Mouse (Mus musculus) liver, embryonic 14.5 days (tissue): ENCODE data around the gene Slc25a21.

Experiments
- CTCF ChIP-seq: IDR thresholded peaks from 2 replicates; pipeline ENCODE4 v1.5.1; 2016; ENCODE audit warnings: antibody characterized with exemption, low read depth, control low read depth
- EP300 ChIP-seq: IDR thresholded peaks from 2 replicates; pipeline ENCODE4 v1.6.1; 2016; ENCODE audit warnings: antibody characterized with exemption, low read depth

DNA sequence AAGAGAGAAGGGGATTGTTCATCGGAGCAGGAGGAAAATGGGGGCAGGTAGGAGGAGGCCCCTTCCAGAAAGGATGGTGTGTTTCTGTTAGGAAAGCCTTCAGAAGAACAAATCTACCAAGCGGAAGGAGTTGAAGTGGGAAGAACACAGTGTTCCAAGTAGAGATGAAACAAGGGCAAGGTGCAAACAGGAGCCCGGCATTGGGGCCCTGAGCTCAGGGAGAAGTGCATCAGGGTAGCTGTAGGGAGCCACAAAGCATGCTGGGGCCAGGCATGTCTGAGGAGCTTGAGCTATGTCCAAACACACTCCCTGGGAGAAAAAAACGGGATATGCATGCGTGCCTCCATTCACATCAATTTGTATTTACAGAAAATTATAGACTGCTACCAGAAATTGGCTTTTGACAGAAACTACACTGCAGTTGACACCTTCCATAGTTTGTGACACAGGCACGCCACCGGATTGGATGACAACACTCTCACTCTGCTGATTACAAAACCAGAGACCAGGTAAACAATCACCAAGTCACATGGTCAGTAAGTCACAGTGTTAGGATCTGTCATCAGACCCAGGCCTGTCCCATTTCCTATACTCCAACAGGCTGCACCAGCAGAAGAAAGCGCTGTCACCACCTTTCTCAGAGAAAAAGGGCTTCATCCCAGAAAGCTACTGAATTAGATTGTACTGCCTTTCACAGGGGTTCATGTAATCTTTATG, 299.9 kb downstream of the Slc25a21 start:
- TF ChIP-seq EP300 (no peak), CTCF (no peak)
